Mouse (Mus musculus) cerebellum, adult 2 months (tissue): Measurements from ENCODE around the gene Syngr2.

Experiments used
- CTCF ChIP-seq: fragments of 200-500 bp; IDR thresholded peaks from 2 replicates; pipeline ENCODE4 v1.5.1; 2011; ENCODE audit warnings: low read depth, mild to moderate bottlenecking, control low read depth, low read length, moderate library complexity, borderline replicate concordance; ENCODE audit not compliant: insufficient read depth
- POLR2A ChIP-seq: fragments of 200-500 bp; IDR thresholded peaks from 2 replicates; pipeline ENCODE4 v1.6.1; 2011; ENCODE audit warnings: low read length, control low read depth, borderline replicate concordance; ENCODE audit not compliant: insufficient read depth

DNA sequence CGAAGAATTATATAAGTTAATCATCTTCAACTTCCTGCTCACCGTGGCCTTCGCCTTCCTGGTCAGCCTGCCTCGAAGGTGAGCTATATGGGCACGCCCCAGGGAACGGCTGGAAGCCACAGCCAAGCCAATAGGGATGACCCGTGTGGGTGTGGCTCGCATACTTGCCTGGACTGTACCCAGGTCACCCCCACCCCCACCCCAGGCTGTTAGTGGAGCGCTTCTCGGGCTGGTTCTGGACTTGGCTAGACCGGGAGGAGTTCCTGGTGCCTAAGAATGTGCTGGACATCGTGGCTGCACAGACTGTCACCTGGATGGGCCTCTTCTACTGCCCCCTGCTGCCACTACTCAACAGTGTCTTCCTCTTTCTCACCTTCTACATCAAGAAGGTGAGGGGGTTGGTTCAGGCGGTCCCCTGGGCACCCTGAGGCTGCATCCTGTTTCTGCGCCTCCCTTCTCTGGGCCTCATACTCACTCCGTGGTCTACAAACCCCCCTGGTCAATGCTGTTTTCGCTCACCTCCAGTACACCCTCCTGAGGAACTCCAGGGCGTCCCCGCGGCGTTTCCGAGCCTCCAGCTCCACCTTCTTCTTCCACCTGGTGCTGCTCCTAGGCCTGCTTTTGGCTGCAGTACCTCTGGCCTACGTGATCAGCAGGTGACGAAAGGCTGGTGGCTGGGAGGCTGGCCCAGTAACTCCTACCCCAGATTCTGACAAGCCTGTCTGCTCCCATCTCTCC lies 18.6 kb upstream of the Syngr2 start:
- TF ChIP-seq CTCF (no peak), POLR2A (no peak)
